Comparison of ENCODE assay signal across 23 mouse cellular contexts in the genomic region with DNA sequence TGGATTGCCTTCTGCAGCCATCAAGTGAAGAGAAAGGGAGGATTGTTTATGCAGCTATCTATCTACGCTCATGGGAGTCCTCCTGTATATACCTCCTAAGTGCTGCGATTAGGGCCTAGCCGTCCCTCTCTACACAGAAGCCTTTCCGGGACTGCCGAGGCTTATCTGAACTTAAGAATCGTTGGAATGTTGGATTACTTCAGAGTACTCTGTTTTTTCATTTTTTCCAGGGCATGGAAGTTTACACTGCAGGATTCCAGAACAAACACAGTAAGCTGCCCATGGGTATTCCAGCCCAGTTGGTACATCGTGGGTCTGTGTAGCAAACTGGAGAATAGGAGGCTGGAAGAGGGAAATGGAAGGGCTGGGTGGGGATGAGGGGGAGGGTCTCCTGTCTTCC. TPM values are rescaled to one million over a fixed set of nuclear protein-coding genes. Genes with fewer than 3 reads are reported as not detected.
DNase-seq lines count a peak whose midpoint lies in the region; ATAC-seq and TF ChIP-seq lines count a peak whose summit lies in the region.
"Had no signal": no experiment of that assay in that cellular context is flagged by ENCODE, and none has a peak within 500 bp of the region (broad histone marks: within the 10 kb centered on the region; RNA-seq: fewer than 3 reads in every experiment).

No protein-coding gene starts in this region.

- no peaks in the 10 kb centered on the region for H3K27me3 ChIP-seq in heart, embryonic 12.5 days (replicated peaks)
- no peaks in the 10 kb centered on the region for H3K27me3 ChIP-seq in intestine, embryonic 14.5 days (replicated peaks; ENCODE audit: control insufficient read depth, insufficient read depth, low read length)
- H3K27me3 ChIP-seq in intestine, postnatal 0 days (replicated peaks; ENCODE audit: control insufficient read depth, insufficient read depth, low read length): no peaks in the 10 kb centered on the region
- H3K27me3 ChIP-seq in lung, postnatal 0 days (replicated peaks; ENCODE audit: insufficient read depth, low read length): no peaks in the 10 kb centered on the region
- H3K27me3 ChIP-seq: kidney, embryonic 15.5 days; limb, embryonic 12.5 days; megakaryocyte, embryonic 14.5 days had no signal

- peaks cover 35% of the 10 kb centered on the region for H3K36me3 ChIP-seq in heart, embryonic 12.5 days
- H3K36me3 ChIP-seq in intestine, embryonic 14.5 days (ENCODE audit: control insufficient read depth, insufficient read depth, low read length): peaks cover 9% of the 10 kb centered on the region
- peaks cover 59% of the 10 kb centered on the region for H3K36me3 ChIP-seq in intestine, postnatal 0 days (ENCODE audit: control insufficient read depth, insufficient read depth)
- no peaks in the 10 kb centered on the region; the same call in 1 of the 2 replicates for H3K36me3 ChIP-seq in lung, postnatal 0 days (ENCODE audit: insufficient read depth, low read length)

- no peak overlapping the region for H3K4me2 ChIP-seq in heart, embryonic 12.5 days
- H3K4me2 ChIP-seq in intestine, embryonic 14.5 days (ENCODE audit: low read length): no peak overlapping the region
- H3K4me2 ChIP-seq in intestine, postnatal 0 days (replicated peaks; ENCODE audit: low read depth): no peak overlapping the region
- no peak overlapping the region for H3K4me2 ChIP-seq in lung, postnatal 0 days (replicated peaks; ENCODE audit: low read depth, low read length)
- H3K4me2 ChIP-seq: kidney, embryonic 15.5 days; limb, embryonic 12.5 days; liver, embryonic 11.5 days had no signal

- peaks cover 15% of the 10 kb centered on the region for H3K4me1 ChIP-seq in heart, embryonic 12.5 days (replicated peaks)
- H3K4me1 ChIP-seq in intestine, embryonic 14.5 days (replicated peaks; ENCODE audit: control insufficient read depth, insufficient read depth, low read length): no peaks in the 10 kb centered on the region
- 0 out of 2 replicates have a peak, but pooled peaks cover 3% of the 10 kb centered on the region for H3K4me1 ChIP-seq in intestine, postnatal 0 days (replicated peaks; ENCODE audit: control insufficient read depth, insufficient read depth, low read length)
- H3K4me1 ChIP-seq in lung, postnatal 0 days (ENCODE audit: insufficient read depth, low read depth, low read length): peaks cover 3% of the 10 kb centered on the region; the same call in 1 of the 2 replicates
- H3K4me1 ChIP-seq: forebrain, embryonic 10.5 days; hindbrain, embryonic 10.5 days; megakaryocyte, embryonic 14.5 days had no signal

- no peaks in the 10 kb centered on the region for H3K9me3 ChIP-seq in heart, embryonic 12.5 days (replicated peaks)
- H3K9me3 ChIP-seq in intestine, embryonic 14.5 days (ENCODE audit: control insufficient read depth, low read length): no peaks in the 10 kb centered on the region
- no peaks in the 10 kb centered on the region for H3K9me3 ChIP-seq in intestine, postnatal 0 days (ENCODE audit: control insufficient read depth)
- no peaks in the 10 kb centered on the region for H3K9me3 ChIP-seq in lung, postnatal 0 days (ENCODE audit: low read length)
- H3K9me3 ChIP-seq: forebrain, embryonic 10.5 days; hindbrain, embryonic 10.5 days; kidney, embryonic 15.5 days; limb, embryonic 12.5 days; megakaryocyte, embryonic 14.5 days had no signal

- peak; percentile 96 for TF ChIP-seq EP300 in lung, postnatal 0 days (IDR thresholded peaks at IDR 0.05)

- 12% methylated on average over 7 of the region's 7 CpGs for WGBS in heart, embryonic 12.5 days
- 50% methylated on average over 7 of the region's 7 CpGs for WGBS in intestine, embryonic 14.5 days
- 39% methylated on average over 7 of the region's 7 CpGs for WGBS in intestine, postnatal 0 days
- WGBS in lung, postnatal 0 days: 30% methylated on average over 7 of the region's 7 CpGs

- no peak for DNase-seq in heart, adult 9 months (ENCODE audit: low spot score in 2 of 2)
- peak; percentile 47 for DNase-seq in intestine, embryonic 14.5 days (ENCODE audit: low spot score)
- DNase-seq in lung, postnatal 0 days (ENCODE audit: low spot score): peak; percentile 81
- DNase-seq in yolk sac, embryonic 10.5 days (ENCODE audit: low spot score): peak; percentile 44
- DNase-seq in frontal cortex, postnatal 14 days (ENCODE audit: low spot score in 2 of 2): no peak
- DNase-seq: cerebellum, postnatal 14 days; forebrain, postnatal 0 days; gastrocnemius, postnatal 25 days; kidney, adult 11 months; kidney, postnatal 36 days; layer of hippocampus, postnatal 36 days; midbrain, embryonic 14.5 days; thymus, postnatal 14 days had no signal

- H3K27ac ChIP-seq in heart, embryonic 12.5 days (ENCODE audit: poor library complexity, severe bottlenecking): no peak overlapping the region
- no peak overlapping the region for H3K27ac ChIP-seq in intestine, embryonic 14.5 days (ENCODE audit: low read depth)
- no peak overlapping the region for H3K27ac ChIP-seq in intestine, postnatal 0 days (ENCODE audit: low read depth, low read length)
- peak overlapping the region; percentile 77 for H3K27ac ChIP-seq in lung, postnatal 0 days (ENCODE audit: low read length)
- H3K27ac ChIP-seq: forebrain, embryonic 10.5 days; hindbrain, embryonic 10.5 days; hindbrain, postnatal 0 days; kidney, embryonic 15.5 days; limb, embryonic 12.5 days had no signal

- peak; percentile 65; the same call in 1 of the 2 replicates for ATAC-seq in heart, embryonic 12.5 days (ENCODE audit: insufficient number of reproducible peaks, low FRiP score)
- ATAC-seq in intestine, embryonic 14.5 days (replicated peaks; ENCODE audit: low FRiP score, low TSS enrichment, low read depth): no peak
- no peak for ATAC-seq in intestine, postnatal 0 days
- ATAC-seq in lung, postnatal 0 days: peak; percentile 88
- ATAC-seq: forebrain, postnatal 0 days; hindbrain, postnatal 0 days; liver, postnatal 0 days had no signal

- H3K9ac ChIP-seq in heart, embryonic 12.5 days: no peak overlapping the region
- H3K9ac ChIP-seq in intestine, embryonic 14.5 days (ENCODE audit: low read length): no peak overlapping the region
- no peak overlapping the region for H3K9ac ChIP-seq in intestine, postnatal 0 days (ENCODE audit: low read depth, low read length)
- no peak overlapping the region for H3K9ac ChIP-seq in lung, postnatal 0 days (replicated peaks; ENCODE audit: low read depth)
- H3K9ac ChIP-seq: forebrain, postnatal 0 days; limb, embryonic 12.5 days; liver, postnatal 0 days had no signal

- no peak overlapping the region for H3K4me3 ChIP-seq in heart, embryonic 12.5 days
- H3K4me3 ChIP-seq in intestine, embryonic 14.5 days (ENCODE audit: low read depth, low read length): no peak overlapping the region
- no peak overlapping the region for H3K4me3 ChIP-seq in intestine, postnatal 0 days (ENCODE audit: low read depth, low read length)
- no peak overlapping the region for H3K4me3 ChIP-seq in lung, postnatal 0 days (ENCODE audit: low read depth, low read length)
- H3K4me3 ChIP-seq: forebrain, embryonic 10.5 days; hindbrain, embryonic 10.5 days; kidney, embryonic 15.5 days; limb, embryonic 12.5 days; megakaryocyte, embryonic 14.5 days had no signal

- no peak for TF ChIP-seq CTCF in intestine, postnatal 0 days (IDR thresholded peaks at IDR 0.05; ENCODE audit: low read depth)
- TF ChIP-seq CTCF in lung, postnatal 0 days (IDR thresholded peaks at IDR 0.05): no peak

RNA-seq across cellular contexts. Expression of gene Plekhb2, which starts 14.5 kb away (rescaled TPM):
- 64.2 and 67.3 TPM in 2 replicates for polyA plus RNA-seq in heart, embryonic 12.5 days (2016; fragmentation: Nextera tagmentation; extraction: Ambion mirVana)
- polyA plus RNA-seq in intestine, embryonic 14.5 days (2014; fragmentation: Nextera tagmentation; extraction: Ambion mirVana): 47.5 and 56.1 TPM in 2 replicates
- polyA plus RNA-seq in intestine, postnatal 0 days (2015; fragmentation: Nextera tagmentation; extraction: Ambion mirVana): 191 and 206 TPM in 2 replicates
- 71.1 and 79.8 TPM in 2 replicates for polyA plus RNA-seq in lung, postnatal 0 days (2015; fragmentation: Nextera tagmentation; extraction: Ambion mirVana)

RNA-seq across cellular contexts. Expression of gene Fam168b, which starts 21.4 kb away (rescaled TPM):
- 65.7 and 69.2 TPM in 2 replicates for polyA plus RNA-seq in heart, embryonic 12.5 days (2016; fragmentation: Nextera tagmentation; extraction: Ambion mirVana)
- polyA plus RNA-seq in intestine, embryonic 14.5 days (2014; fragmentation: Nextera tagmentation; extraction: Ambion mirVana): 68.0 and 68.6 TPM in 2 replicates
- polyA plus RNA-seq in intestine, postnatal 0 days (2015; fragmentation: Nextera tagmentation; extraction: Ambion mirVana): 22.4 and 23.6 TPM in 2 replicates
- polyA plus RNA-seq in lung, postnatal 0 days (2015; fragmentation: Nextera tagmentation; extraction: Ambion mirVana): 29.3 and 31.8 TPM in 2 replicates

Comparison
In these comparisons a context has a peak if more than half of its experiments do, and no peak if none do; other contexts are left out.
1. ATAC-seq: peak in heart, embryonic 12.5 days (single experiment) and lung, postnatal 0 days (single experiment); none in intestine, embryonic 14.5 days (single experiment) and intestine, postnatal 0 days (single experiment).
2. DNase-seq: peak in intestine, embryonic 14.5 days (single experiment), lung, postnatal 0 days (single experiment) and yolk sac, embryonic 10.5 days (single experiment); none in heart, adult 9 months (0 of 2) and frontal cortex, postnatal 14 days (0 of 2).